Mouse (Mus musculus): ENCODE results near the gene Ntm. TPM values are rescaled to one million over a fixed set of nuclear protein-coding genes. Genes with fewer than 3 reads are reported as not detected.

Ntm gene
- polyA plus RNA-seq, 1 experiment from 2014 or later = 39.6 TPM

GRCm38 (mm10) chr9:29058811-29059210 is 904.1 kb downstream of the Ntm start:
- H3K4me2 ChIP-seq = no peak overlapping the region
- H3K27me3 ChIP-seq (replicated peaks) = no peaks in the 10 kb centered on the region
- no peak for ATAC-seq (ENCODE audit: extremely low read depth, insufficient number of reproducible peaks, low FRiP score, low TSS enrichment)
- H3K27ac ChIP-seq (replicated peaks) = no peak overlapping the region
- H3K9ac ChIP-seq = no peak overlapping the region
- no peak overlapping the region for H3K4me3 ChIP-seq
- 90% methylated on average over 8 of the region's 8 CpGs for WGBS
- H3K9me3 ChIP-seq = no peaks in the 10 kb centered on the region
- H3K36me3 ChIP-seq = no peaks in the 10 kb centered on the region
- H3K4me1 ChIP-seq = no peaks in the 10 kb centered on the region

GRCm38 (mm10) chr9:29055637-29056036 is 907.3 kb downstream of the Ntm start:
- H3K4me2 ChIP-seq = no peak overlapping the region
- H3K9ac ChIP-seq = no peak overlapping the region
- ATAC-seq (ENCODE audit: extremely low read depth, insufficient number of reproducible peaks, low FRiP score, low TSS enrichment) = no peak
- no peaks in the 10 kb centered on the region for H3K27me3 ChIP-seq (replicated peaks)
- no peak overlapping the region for H3K27ac ChIP-seq (replicated peaks)
- H3K4me3 ChIP-seq = no peak overlapping the region
- H3K36me3 ChIP-seq = no peaks in the 10 kb centered on the region
- no peaks in the 10 kb centered on the region for H3K4me1 ChIP-seq
- WGBS = 75% methylated on average over 2 of the region's 2 CpGs
- no peaks in the 10 kb centered on the region for H3K9me3 ChIP-seq

GRCm38 (mm10) chr9:29036466-29036865 is 926.5 kb downstream of the Ntm start:
- Histone ChIP-seq H3K9me3 (no peaks in the 10 kb centered on the region), H3K4me2 (no peak overlapping the region), H3K27me3 (replicated peaks) (no peaks in the 10 kb centered on the region), H3K4me3 (no peak overlapping the region), H3K4me1 (peaks cover 10% of the 10 kb centered on the region), H3K36me3 (no peaks in the 10 kb centered on the region), H3K9ac (no peak overlapping the region), H3K27ac (replicated peaks) (no peak overlapping the region)
- 31% methylated on average over 3 of the region's 3 CpGs for WGBS
- ATAC-seq (ENCODE audit: extremely low read depth, insufficient number of reproducible peaks, low FRiP score, low TSS enrichment) = no peak

- H3K27ac ChIP-seq (replicated peaks) = no peak overlapping the region
- H3K4me1 ChIP-seq = peaks cover 10% of the 10 kb centered on the region
- no peaks in the 10 kb centered on the region for H3K9me3 ChIP-seq
- no peaks in the 10 kb centered on the region for H3K36me3 ChIP-seq
- H3K9ac ChIP-seq = no peak overlapping the region
- no peak for ATAC-seq (ENCODE audit: extremely low read depth, insufficient number of reproducible peaks, low FRiP score, low TSS enrichment)
- H3K4me2 ChIP-seq = no peak overlapping the region
- WGBS = 17% methylated on average over 4 of the region's 4 CpGs
- H3K27me3 ChIP-seq (replicated peaks) = no peaks in the 10 kb centered on the region
- no peak overlapping the region for H3K4me3 ChIP-seq
Measured at GRCm38 (mm10) chr9:29036058-29036457, 926.9 kb downstream of the Ntm start.

GRCm38 (mm10) chr9:29026410-29026809 is 936.5 kb downstream of the Ntm start:
- no peaks in the 10 kb centered on the region for H3K36me3 ChIP-seq
- no peaks in the 10 kb centered on the region for H3K9me3 ChIP-seq
- no peak overlapping the region for H3K4me2 ChIP-seq
- peaks cover 56% of the 10 kb centered on the region for H3K4me1 ChIP-seq
- no peaks in the 10 kb centered on the region for H3K27me3 ChIP-seq (replicated peaks)
- H3K27ac ChIP-seq (replicated peaks) = 0 out of 2 replicates have a peak overlapping the region, but pooled peaks have one; percentile 66
- H3K4me3 ChIP-seq = no peak overlapping the region
- H3K9ac ChIP-seq = no peak overlapping the region
- ATAC-seq (ENCODE audit: extremely low read depth, insufficient number of reproducible peaks, low FRiP score, low TSS enrichment) = no peak
- WGBS = 74% methylated on average over 6 of the region's 6 CpGs

- no peaks in the 10 kb centered on the region for H3K36me3 ChIP-seq
- no peak overlapping the region for H3K4me2 ChIP-seq
- H3K9ac ChIP-seq = no peak overlapping the region
- H3K4me1 ChIP-seq = peaks cover 56% of the 10 kb centered on the region
- H3K27ac ChIP-seq (replicated peaks) = peak overlapping the region; percentile 66
- no peak for ATAC-seq (ENCODE audit: extremely low read depth, insufficient number of reproducible peaks, low FRiP score, low TSS enrichment)
- 16% methylated on average over 4 of the region's 4 CpGs for WGBS
- no peaks in the 10 kb centered on the region for H3K9me3 ChIP-seq
- no peaks in the 10 kb centered on the region for H3K27me3 ChIP-seq (replicated peaks)
- no peak overlapping the region for H3K4me3 ChIP-seq
Measured at GRCm38 (mm10) chr9:29025603-29026002, 937.3 kb downstream of the Ntm start.

GRCm38 (mm10) chr9:29025104-29025503 is 937.8 kb downstream of the Ntm start:
- H3K27me3 ChIP-seq (replicated peaks) = no peaks in the 10 kb centered on the region
- H3K4me2 ChIP-seq = no peak overlapping the region
- peaks cover 56% of the 10 kb centered on the region for H3K4me1 ChIP-seq
- 33% methylated on average over 1 of the region's 1 CpGs for WGBS
- no peaks in the 10 kb centered on the region for H3K36me3 ChIP-seq
- H3K9ac ChIP-seq = no peak overlapping the region
- ATAC-seq (ENCODE audit: extremely low read depth, insufficient number of reproducible peaks, low FRiP score, low TSS enrichment) = no peak
- no peaks in the 10 kb centered on the region for H3K9me3 ChIP-seq
- peak overlapping the region; percentile 66 for H3K27ac ChIP-seq (replicated peaks)
- no peak overlapping the region for H3K4me3 ChIP-seq

- Histone ChIP-seq H3K36me3 (no peaks in the 10 kb centered on the region), H3K9me3 (no peaks in the 10 kb centered on the region), H3K4me3 (no peak overlapping the region), H3K4me2 (no peak overlapping the region), H3K4me1 (peaks cover 2% of the 10 kb centered on the region), H3K9ac (no peak overlapping the region), H3K27me3 (replicated peaks) (no peaks in the 10 kb centered on the region), H3K27ac (replicated peaks) (no peak overlapping the region)
- no peak for ATAC-seq (ENCODE audit: extremely low read depth, insufficient number of reproducible peaks, low FRiP score, low TSS enrichment)
- 76% methylated on average over 3 of the region's 3 CpGs for WGBS
Measured at GRCm38 (mm10) chr9:29016879-29017278, 946.1 kb downstream of the Ntm start.

GRCm38 (mm10) chr9:29013881-29014280 is 949.1 kb downstream of the Ntm start:
- H3K9me3 ChIP-seq = no peaks in the 10 kb centered on the region
- H3K4me3 ChIP-seq = no peak overlapping the region
- no peaks in the 10 kb centered on the region for H3K36me3 ChIP-seq
- H3K27me3 ChIP-seq (replicated peaks) = no peaks in the 10 kb centered on the region
- no peak overlapping the region for H3K4me2 ChIP-seq
- no peak for ATAC-seq (ENCODE audit: extremely low read depth, insufficient number of reproducible peaks, low FRiP score, low TSS enrichment)
- WGBS = 84% methylated on average over 17 of the region's 17 CpGs
- H3K9ac ChIP-seq = no peak overlapping the region
- no peak overlapping the region for H3K27ac ChIP-seq (replicated peaks)
- peaks cover 7% of the 10 kb centered on the region for H3K4me1 ChIP-seq

- no peak for ATAC-seq (ENCODE audit: extremely low read depth, insufficient number of reproducible peaks, low FRiP score, low TSS enrichment)
- no peak overlapping the region for H3K9ac ChIP-seq
- H3K27me3 ChIP-seq (replicated peaks) = no peaks in the 10 kb centered on the region
- H3K4me3 ChIP-seq = no peak overlapping the region
- H3K9me3 ChIP-seq = no peaks in the 10 kb centered on the region
- H3K4me2 ChIP-seq = no peak overlapping the region
- peaks cover 7% of the 10 kb centered on the region for H3K4me1 ChIP-seq
- no peaks in the 10 kb centered on the region for H3K36me3 ChIP-seq
- H3K27ac ChIP-seq (replicated peaks) = no peak overlapping the region
- 87% methylated on average over 6 of the region's 6 CpGs for WGBS
Measured at GRCm38 (mm10) chr9:29012541-29012940, 950.4 kb downstream of the Ntm start.

- H3K4me3 ChIP-seq = no peak overlapping the region
- H3K27me3 ChIP-seq (replicated peaks) = no peaks in the 10 kb centered on the region
- H3K4me2 ChIP-seq = no peak overlapping the region
- no peaks in the 10 kb centered on the region for H3K9me3 ChIP-seq
- H3K9ac ChIP-seq = no peak overlapping the region
- WGBS = 40% methylated on average over 3 of the region's 3 CpGs
- ATAC-seq (ENCODE audit: extremely low read depth, insufficient number of reproducible peaks, low FRiP score, low TSS enrichment) = no peak
- no peaks in the 10 kb centered on the region for H3K36me3 ChIP-seq
- H3K4me1 ChIP-seq = peaks cover 7% of the 10 kb centered on the region
- no peak overlapping the region for H3K27ac ChIP-seq (replicated peaks)
Measured at GRCm38 (mm10) chr9:29011476-29011875, 951.5 kb downstream of the Ntm start.

GRCm38 (mm10) chr9:29004534-29004933 is 958.4 kb downstream of the Ntm start:
- H3K27ac ChIP-seq (replicated peaks) = no peak overlapping the region
- H3K9ac ChIP-seq = no peak overlapping the region
- H3K4me1 ChIP-seq = peaks cover 9% of the 10 kb centered on the region
- no peak for ATAC-seq (ENCODE audit: extremely low read depth, insufficient number of reproducible peaks, low FRiP score, low TSS enrichment)
- H3K4me2 ChIP-seq = no peak overlapping the region
- WGBS = 72% methylated on average over 7 of the region's 7 CpGs
- H3K36me3 ChIP-seq = no peaks in the 10 kb centered on the region
- H3K4me3 ChIP-seq = no peak overlapping the region
- no peaks in the 10 kb centered on the region for H3K9me3 ChIP-seq
- H3K27me3 ChIP-seq (replicated peaks) = no peaks in the 10 kb centered on the region
